Mouse (Mus musculus): Measurements from ENCODE around the gene Xpnpep3.

DNA sequence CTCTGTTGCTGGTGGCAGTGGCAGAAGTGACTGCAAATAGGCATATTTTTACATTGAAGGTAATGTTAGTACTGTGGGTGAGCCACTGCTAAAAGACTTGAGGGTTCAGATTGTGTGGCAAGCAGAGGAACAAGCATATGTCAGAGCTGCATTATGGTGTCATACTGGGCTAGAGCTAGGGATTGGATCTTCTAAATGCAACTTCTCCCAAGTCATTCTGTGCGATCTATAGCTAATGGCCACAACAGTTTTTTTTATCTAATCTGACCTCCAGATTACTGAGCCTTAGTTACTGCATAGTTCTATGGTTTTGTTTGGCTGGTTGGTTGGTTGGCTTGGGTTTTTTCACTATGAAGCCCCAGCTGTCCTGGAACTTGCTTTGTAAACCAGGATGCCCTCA lies 8.3 kb downstream of the Xpnpep3 start, which contains the start of gene Dnajb7:
- TF ChIP-seq CTCF (conservative IDR thresholded peaks at IDR 0.05; ENCODE audit: low read length) (no peak), POU5F1 (IDR thresholded peaks at IDR 0.05; ENCODE audit: borderline replicate concordance, low read length) (no peak), NANOG (IDR thresholded peaks at IDR 0.05; ENCODE audit: borderline replicate concordance, low read length) (no peak)
